Mouse (Mus musculus): ENCODE measurements at regions not wholly inside any gene's neighbourhood (a gene's known extent, or its start where the extent isn't known, plus 50 kb on each side); places are given as distances from the start of the nearest gene placed in this dataset.
"Not testable (repeated sequence)": the region's sequence is repeated elsewhere in the genome, so short reads cannot be mapped to it uniquely, and the experiment has no call there.

GRCm38 (mm10) chr14:17523916-17524315 is 136.1 kb upstream of the Thrb start:
- H3K4me3 ChIP-seq (ENCODE audit: low read length) = no peak overlapping the region
- no peaks in the 10 kb centered on the region for H3K36me3 ChIP-seq (ENCODE audit: insufficient read depth, low read length)
- TF ChIP-seq CTCF (IDR thresholded peaks at IDR 0.05; ENCODE audit: low read depth) = no peak
- no peak overlapping the region for H3K4me2 ChIP-seq (ENCODE audit: low read depth, low read length)
- ATAC-seq (no peak), DNase-seq (ENCODE audit: low spot score) (no peak)
- H3K9me3 ChIP-seq (ENCODE audit: low read length) = no peaks in the 10 kb centered on the region
- H3K9ac ChIP-seq (replicated peaks; ENCODE audit: low read length) = no peak overlapping the region
- no peak overlapping the region for H3K27ac ChIP-seq
- H3K27me3 ChIP-seq (ENCODE audit: insufficient read depth, low read length) = no peaks in the 10 kb centered on the region
- 90% methylated on average over 4 of the region's 4 CpGs for WGBS
- no peaks in the 10 kb centered on the region for H3K4me1 ChIP-seq (ENCODE audit: insufficient read depth, low read length)

GRCm38 (mm10) chr14:17539322-17539721 is 120.7 kb upstream of the Thrb start:
- TF ChIP-seq CTCF (IDR thresholded peaks at IDR 0.05; ENCODE audit: low read depth) = no peak
- Histone ChIP-seq H3K27ac (no peak overlapping the region), H3K4me1 (ENCODE audit: insufficient read depth, low read length) (no peaks in the 10 kb centered on the region), H3K9me3 (ENCODE audit: low read length) (no peaks in the 10 kb centered on the region), H3K4me3 (ENCODE audit: low read length) (no peak overlapping the region), H3K9ac (replicated peaks; ENCODE audit: low read length) (no peak overlapping the region), H3K4me2 (ENCODE audit: low read depth, low read length) (no peak overlapping the region), H3K36me3 (ENCODE audit: insufficient read depth, low read length) (no peaks in the 10 kb centered on the region), H3K27me3 (ENCODE audit: insufficient read depth, low read length) (no peaks in the 10 kb centered on the region)
- no peak for ATAC-seq
- 69% methylated on average over 1 of the region's 1 CpGs for WGBS
- no peak for DNase-seq (ENCODE audit: low spot score)

GRCm38 (mm10) chr14:17556458-17556857 is 103.6 kb upstream of the Thrb start:
- Histone ChIP-seq H3K9ac (replicated peaks; ENCODE audit: low read length) (no peak overlapping the region), H3K27ac (no peak overlapping the region), H3K4me3 (ENCODE audit: low read length) (no peak overlapping the region), H3K36me3 (ENCODE audit: insufficient read depth, low read length) (no peaks in the 10 kb centered on the region), H3K27me3 (ENCODE audit: insufficient read depth, low read length) (no peaks in the 10 kb centered on the region), H3K4me1 (ENCODE audit: insufficient read depth, low read length) (no peaks in the 10 kb centered on the region), H3K4me2 (ENCODE audit: low read depth, low read length) (no peak overlapping the region), H3K9me3 (ENCODE audit: low read length) (no peaks in the 10 kb centered on the region)
- TF ChIP-seq CTCF (IDR thresholded peaks at IDR 0.05; ENCODE audit: low read depth) = no peak
- DNase-seq (ENCODE audit: low spot score) = no peak
- WGBS = 94% methylated on average over 1 of the region's 1 CpGs
- ATAC-seq = no peak

GRCm38 (mm10) chr14:17560001-17560400 is 100.1 kb upstream of the Thrb start:
- not testable (repeated sequence) for H3K27me3 ChIP-seq (ENCODE audit: insufficient read depth, low read length); H3K9ac ChIP-seq (replicated peaks; ENCODE audit: low read length); H3K36me3 ChIP-seq (ENCODE audit: insufficient read depth, low read length); DNase-seq (ENCODE audit: low spot score); H3K4me3 ChIP-seq (ENCODE audit: low read length); H3K4me1 ChIP-seq (ENCODE audit: insufficient read depth, low read length); H3K27ac ChIP-seq; H3K9me3 ChIP-seq (ENCODE audit: low read length); ATAC-seq; H3K4me2 ChIP-seq (ENCODE audit: low read depth, low read length)
- WGBS = 49% methylated on average over 3 of the region's 3 CpGs

GRCm38 (mm10) chr14:17567927-17568326 is 92.1 kb upstream of the Thrb start:
- no peaks in the 10 kb centered on the region for H3K27me3 ChIP-seq (ENCODE audit: insufficient read depth, low read length)
- no peaks in the 10 kb centered on the region for H3K36me3 ChIP-seq (ENCODE audit: insufficient read depth, low read length)
- H3K27ac ChIP-seq = no peak overlapping the region
- no peak overlapping the region for H3K4me2 ChIP-seq (ENCODE audit: low read depth, low read length)
- H3K9me3 ChIP-seq (ENCODE audit: low read length) = no peaks in the 10 kb centered on the region
- no peak for ATAC-seq
- no peak overlapping the region for H3K4me3 ChIP-seq (ENCODE audit: low read length)
- peak; percentile 26 for DNase-seq (ENCODE audit: low spot score)
- no peak for TF ChIP-seq CTCF (IDR thresholded peaks at IDR 0.05; ENCODE audit: low read depth)
- H3K9ac ChIP-seq (replicated peaks; ENCODE audit: low read length) = no peak overlapping the region
- 48% methylated on average over 1 of the region's 1 CpGs for WGBS
- no peaks in the 10 kb centered on the region for H3K4me1 ChIP-seq (ENCODE audit: insufficient read depth, low read length)

- no peaks in the 10 kb centered on the region for H3K9me3 ChIP-seq (ENCODE audit: low read length)
- H3K4me1 ChIP-seq (ENCODE audit: insufficient read depth, low read length) = no peaks in the 10 kb centered on the region
- ATAC-seq (no peak), DNase-seq (ENCODE audit: low spot score) (peak; percentile 12)
- no peaks in the 10 kb centered on the region for H3K27me3 ChIP-seq (ENCODE audit: insufficient read depth, low read length)
- WGBS = 40% methylated on average over 2 of the region's 2 CpGs
- H3K36me3 ChIP-seq (ENCODE audit: insufficient read depth, low read length) = no peaks in the 10 kb centered on the region
- no peak overlapping the region for H3K9ac ChIP-seq (replicated peaks; ENCODE audit: low read length)
- no peak for TF ChIP-seq CTCF (IDR thresholded peaks at IDR 0.05; ENCODE audit: low read depth)
- H3K4me3 ChIP-seq (ENCODE audit: low read length) = no peak overlapping the region
- no peak overlapping the region for H3K4me2 ChIP-seq (ENCODE audit: low read depth, low read length)
- H3K27ac ChIP-seq = no peak overlapping the region
These were observed 90.9 kb upstream of the Thrb start for GRCm38 (mm10) chr14:17569087-17569636.

- ATAC-seq (no peak), DNase-seq (ENCODE audit: low spot score) (peak; percentile 24)
- Histone ChIP-seq H3K36me3 (ENCODE audit: insufficient read depth, low read length) (no peaks in the 10 kb centered on the region), H3K4me2 (ENCODE audit: low read depth, low read length) (no peak overlapping the region), H3K27me3 (ENCODE audit: insufficient read depth, low read length) (no peaks in the 10 kb centered on the region), H3K9ac (replicated peaks; ENCODE audit: low read length) (no peak overlapping the region), H3K27ac (no peak overlapping the region), H3K9me3 (ENCODE audit: low read length) (no peaks in the 10 kb centered on the region), H3K4me1 (ENCODE audit: insufficient read depth, low read length) (no peaks in the 10 kb centered on the region), H3K4me3 (ENCODE audit: low read length) (no peak overlapping the region)
- no peak for TF ChIP-seq CTCF (IDR thresholded peaks at IDR 0.05; ENCODE audit: low read depth)
- WGBS = 50% methylated on average over 1 of the region's 1 CpGs
These were observed 81.3 kb upstream of the Thrb start for GRCm38 (mm10) chr14:17578776-17579175.

Data from hindbrain, postnatal 0 days (tissue).